Mouse (Mus musculus): ENCODE measurements around the gene Cldn11.
"Not testable (repeated sequence)": the region's sequence is repeated elsewhere in the genome, so short reads cannot be mapped to it uniquely, and the experiment has no call there.

Gene Cldn11

DNA sequence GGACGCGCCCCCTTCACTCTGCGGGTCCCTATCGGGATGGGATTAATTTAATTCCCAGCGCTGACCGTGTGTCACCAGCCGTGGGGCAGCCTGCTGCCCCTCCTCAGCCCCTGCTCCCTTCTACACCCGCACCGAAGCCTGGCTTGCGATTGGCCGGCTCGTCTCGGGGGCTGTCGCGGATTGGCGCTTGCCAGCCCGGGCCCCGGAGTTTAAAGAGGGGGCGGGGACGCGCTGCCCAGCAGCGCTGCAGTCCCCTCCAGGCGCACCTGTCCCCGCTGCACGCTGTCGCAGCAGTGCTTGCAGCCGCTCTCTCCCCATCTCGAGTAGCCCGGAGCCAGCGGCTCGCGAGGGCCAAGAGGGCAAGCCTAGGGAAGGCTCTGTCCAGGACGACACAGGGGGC is at the start of gene Cldn11:
TSS of gene Cldn11 (plus strand) at position 215 of the 400 bp plus-strand sequence.
- peak; percentile 71 for ATAC-seq (ENCODE audit: low TSS enrichment)

DNA sequence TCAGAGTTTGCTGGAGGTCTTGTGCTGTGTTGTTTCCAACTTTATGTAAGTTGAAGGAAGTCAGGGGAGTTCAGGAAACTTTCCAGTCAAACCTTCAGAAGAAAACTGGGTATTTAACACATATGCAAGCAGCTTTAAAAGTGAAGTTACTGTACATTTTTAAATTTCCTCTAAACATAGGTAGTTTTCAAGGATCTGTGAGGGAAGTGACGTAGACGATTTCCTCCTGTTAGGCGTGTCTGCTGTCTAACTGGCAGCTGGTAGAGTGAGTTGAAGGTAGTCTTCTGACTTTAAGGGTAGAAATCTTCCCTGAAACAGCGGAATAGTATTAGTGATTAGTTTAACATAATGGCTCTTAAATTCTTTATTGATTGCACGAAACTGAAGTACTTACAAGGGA is 49.7 kb upstream of the Cldn11 start:
- ATAC-seq (ENCODE audit: low TSS enrichment): no peak

DNA sequence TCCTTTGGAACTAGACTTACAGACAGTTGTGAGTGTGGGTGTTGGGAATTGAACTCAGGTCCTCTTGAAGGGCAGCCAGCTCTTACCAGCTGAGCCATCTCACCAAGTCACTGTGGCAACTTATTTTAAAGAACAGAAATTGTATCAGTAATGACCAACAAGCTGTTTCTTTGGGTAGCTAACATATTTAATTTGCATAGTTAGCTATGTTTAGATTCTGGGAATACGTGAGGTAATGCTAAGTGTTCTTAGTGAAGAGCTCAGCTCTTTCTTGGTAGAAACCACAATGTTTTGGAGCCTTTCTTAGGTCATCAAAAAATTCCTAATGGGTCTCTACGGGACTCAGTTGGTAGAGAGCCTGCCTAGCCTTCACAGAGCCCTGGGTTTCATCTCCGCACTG is 48.9 kb upstream of the Cldn11 start:
- ATAC-seq (ENCODE audit: low TSS enrichment): no peak

DNA sequence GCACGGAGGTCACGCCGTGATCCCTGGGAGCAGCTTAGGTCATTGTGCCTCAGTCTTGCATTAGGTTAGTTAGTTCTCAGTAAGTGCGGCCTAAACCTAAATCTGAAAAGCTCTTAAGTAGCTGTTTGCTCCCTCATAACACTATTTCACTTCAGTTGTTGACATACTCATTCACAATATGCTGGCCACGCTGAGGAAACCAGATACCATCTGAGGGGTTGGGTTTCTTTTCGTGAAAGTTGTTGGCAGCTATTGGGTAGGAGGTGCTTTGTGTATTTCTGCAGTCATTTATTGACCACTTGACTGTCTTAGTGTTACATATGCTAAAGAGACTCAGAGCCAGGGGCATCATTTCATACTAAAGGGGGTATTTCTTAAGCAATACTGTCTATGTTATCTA is 44.8 kb upstream of the Cldn11 start:
- no peak for ATAC-seq (ENCODE audit: low TSS enrichment)

DNA sequence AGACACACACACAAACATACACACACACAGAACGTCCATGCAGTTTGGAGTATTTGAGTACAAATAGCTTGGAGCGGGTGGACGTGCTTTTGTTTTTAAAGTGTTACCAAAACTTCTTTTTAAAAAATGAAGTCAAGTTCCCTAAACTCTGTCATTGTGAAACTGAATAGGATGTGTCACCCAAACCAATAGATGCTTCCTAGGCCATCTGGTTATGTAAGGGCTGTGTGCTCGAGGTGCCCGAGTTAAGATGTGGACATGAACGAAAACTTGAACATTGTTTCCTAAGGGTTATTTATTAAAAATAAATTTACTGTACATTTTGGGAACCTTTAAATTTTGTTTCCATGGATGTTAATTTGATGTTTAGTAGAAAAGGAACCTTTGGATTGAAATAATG is 43.1 kb upstream of the Cldn11 start:
- no peak for ATAC-seq (ENCODE audit: low TSS enrichment)

DNA sequence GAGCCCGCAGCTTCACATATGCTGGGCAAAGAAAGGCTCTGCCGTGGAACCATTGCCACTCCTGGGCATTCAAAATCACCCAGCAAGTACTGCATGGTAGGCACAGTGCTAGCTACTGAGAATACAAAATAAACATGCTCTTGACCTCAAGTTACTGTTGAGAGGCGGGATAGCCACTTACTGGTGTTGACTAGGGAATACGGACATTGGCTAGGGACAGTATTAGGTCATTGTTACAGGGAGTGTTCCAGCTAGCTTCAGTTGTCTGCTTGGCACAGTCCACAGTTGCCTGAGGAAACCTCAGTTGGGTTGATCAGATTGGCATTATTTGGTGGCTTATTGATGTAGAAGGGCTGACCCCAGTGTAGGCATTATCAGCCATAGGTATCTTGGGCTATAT is 42.0 kb upstream of the Cldn11 start:
- peak; percentile 34; the same call in 1 of the 2 replicates for ATAC-seq (ENCODE audit: low TSS enrichment)

DNA sequence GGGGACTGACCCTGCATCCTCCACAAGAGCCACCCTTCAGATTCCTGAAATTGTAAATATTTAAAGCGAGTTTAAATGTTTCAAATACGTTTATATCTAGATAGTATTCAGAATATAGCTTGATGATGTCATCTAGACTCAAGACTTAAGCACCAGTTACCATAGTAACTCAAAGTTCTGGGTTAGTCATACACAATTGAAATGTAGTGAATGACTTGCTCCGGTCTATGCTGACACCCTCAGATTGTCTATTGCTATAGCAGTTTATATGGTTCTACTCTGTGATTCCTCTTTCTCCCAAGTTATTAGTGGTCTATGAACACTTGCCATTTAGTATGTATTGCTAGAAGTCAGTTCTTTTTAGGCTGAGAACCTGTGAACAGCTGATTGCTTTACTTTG is 40.6 kb upstream of the Cldn11 start:
- peak; percentile 92 for ATAC-seq (ENCODE audit: low TSS enrichment)

DNA sequence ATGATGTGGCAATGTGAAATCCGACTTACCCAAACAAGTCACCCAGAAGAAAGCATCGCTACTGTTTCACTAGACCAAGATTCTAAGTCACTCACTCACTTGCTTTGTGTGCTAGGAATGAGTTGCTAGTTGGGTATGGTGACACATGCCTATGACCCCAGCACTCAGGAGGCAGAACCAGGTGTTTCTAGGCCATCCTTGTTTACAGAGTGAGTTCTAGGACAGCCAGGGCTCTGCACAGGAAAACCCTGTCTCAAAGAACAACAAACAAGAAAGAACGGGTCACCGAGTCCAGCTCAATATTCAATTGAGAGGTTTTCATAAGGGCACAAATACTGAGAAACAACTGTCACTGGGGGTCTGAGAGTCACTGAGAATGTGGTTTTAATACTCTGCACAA is 26.6 kb upstream of the Cldn11 start:
- ATAC-seq (ENCODE audit: low TSS enrichment): no peak

DNA sequence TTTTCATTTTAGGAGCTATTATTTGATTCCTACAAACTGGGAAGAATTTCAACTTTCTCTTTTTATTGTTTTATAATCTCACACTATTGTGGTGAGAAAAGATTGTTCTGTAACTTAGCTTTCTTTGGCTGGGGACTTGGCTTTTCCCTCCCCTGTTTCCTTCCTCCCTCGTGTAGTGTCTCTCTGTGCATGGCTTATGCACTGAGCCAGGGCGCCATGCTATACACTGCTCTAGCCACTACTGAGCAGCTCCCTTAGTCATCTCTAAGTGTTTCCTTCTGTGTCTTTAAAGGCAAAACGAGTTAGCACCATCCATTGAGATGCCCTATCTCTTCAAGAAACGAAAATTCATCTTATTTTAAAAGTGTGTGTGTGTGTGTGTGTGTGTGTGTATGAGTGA is 23.4 kb upstream of the Cldn11 start:
- ATAC-seq (ENCODE audit: low TSS enrichment): no peak

DNA sequence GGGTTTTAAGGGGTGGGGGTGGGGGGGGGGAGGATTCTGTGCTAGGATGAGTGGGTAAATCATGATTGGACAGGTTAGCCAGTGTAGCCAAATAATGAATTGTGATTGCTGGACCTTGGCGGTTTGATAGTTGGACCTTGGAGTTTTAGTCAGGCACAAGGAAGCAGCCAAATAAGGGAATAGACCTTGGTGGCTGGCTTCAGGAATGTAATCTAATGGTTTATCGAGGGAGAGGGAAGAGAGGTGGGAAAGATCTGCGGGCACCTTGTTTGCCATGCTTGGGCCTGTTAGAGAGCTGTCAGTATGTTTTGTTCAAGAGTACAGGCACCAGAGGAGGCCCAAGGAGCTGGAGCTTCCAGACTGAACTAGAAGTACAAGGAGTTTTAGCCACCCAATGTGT is 22.9 kb upstream of the Cldn11 start:
- ATAC-seq (ENCODE audit: low TSS enrichment): no peak

DNA sequence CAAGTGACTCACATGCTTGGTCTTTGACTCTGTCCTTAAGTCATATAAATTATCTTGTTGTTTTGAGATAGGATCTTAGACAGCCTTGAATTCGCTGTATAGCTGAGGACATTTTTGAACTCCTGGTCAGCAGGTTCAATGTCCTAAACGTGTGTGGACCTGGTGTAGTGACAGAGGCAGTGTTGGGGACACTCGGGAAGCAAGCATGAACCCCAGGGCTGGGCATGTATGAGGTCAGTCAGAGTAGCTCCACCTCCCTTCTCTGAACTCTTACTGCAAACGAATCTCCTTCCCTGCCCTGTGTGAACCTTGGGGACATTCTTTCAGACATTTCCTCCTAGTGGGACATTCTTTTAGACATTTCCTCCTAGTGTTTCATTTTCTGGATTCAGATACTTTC is 20.0 kb upstream of the Cldn11 start:
- ATAC-seq (ENCODE audit: low TSS enrichment): no peak

DNA sequence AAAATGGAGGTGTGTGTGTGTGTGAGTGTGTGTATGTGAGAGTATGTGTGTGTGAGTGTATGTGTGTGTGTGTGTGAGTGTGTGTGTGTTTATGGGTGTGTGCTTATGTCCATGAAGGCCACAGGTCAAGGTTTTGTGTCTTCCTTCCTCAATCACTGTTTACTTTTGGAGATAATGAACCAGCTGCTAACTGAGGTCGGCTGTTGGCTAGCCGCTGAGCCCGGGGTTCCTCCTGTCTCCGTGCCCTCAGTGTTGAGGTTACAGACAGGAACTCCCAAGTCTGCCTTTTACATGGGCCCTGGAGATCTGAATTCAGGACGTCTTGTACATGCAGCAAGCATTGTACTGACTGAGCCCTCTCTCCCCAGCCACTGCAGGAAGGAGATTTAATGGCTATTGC is 16.1 kb upstream of the Cldn11 start:
- ATAC-seq (ENCODE audit: low TSS enrichment): no peak

DNA sequence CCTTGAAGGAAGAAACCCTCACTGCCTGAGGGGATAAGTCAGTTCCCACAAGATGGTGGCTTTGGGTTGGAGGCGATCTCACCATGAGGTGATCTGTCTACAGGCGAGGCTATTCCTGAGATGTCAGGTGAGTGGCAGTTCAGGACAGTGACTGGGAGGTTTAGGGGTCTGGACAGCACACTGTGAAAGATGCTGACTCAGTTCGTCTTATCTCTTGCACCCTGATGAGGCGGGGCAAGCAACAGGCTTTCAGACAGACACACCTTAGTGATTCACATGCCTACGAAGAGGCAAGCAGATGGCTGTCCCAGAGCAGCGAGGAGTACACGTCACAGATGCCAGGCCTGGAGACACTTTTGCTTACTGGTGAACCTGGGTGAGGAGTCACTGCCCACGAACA is 15.5 kb upstream of the Cldn11 start:
- ATAC-seq (ENCODE audit: low TSS enrichment): no peak

DNA sequence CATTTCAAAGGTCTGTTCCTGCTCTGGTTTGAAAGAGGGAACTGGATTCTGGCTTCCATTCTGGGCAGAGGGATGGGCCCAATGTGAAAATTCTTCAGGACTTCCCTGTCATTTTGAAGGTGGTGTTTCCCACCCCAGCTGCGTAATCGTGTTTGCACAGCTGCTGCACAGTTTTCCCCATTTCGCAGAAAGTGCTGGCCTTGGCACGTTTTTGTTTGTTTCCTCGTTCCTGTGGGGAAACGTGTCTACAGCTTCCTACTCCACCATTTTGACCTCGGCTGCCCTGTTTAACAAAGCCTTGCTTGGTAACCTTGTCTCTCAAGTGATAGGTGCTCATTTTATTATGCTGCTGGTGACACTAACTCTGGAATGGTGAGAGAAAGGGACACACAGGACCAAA is 15.0 kb upstream of the Cldn11 start:
- no peak for ATAC-seq (ENCODE audit: low TSS enrichment)

DNA sequence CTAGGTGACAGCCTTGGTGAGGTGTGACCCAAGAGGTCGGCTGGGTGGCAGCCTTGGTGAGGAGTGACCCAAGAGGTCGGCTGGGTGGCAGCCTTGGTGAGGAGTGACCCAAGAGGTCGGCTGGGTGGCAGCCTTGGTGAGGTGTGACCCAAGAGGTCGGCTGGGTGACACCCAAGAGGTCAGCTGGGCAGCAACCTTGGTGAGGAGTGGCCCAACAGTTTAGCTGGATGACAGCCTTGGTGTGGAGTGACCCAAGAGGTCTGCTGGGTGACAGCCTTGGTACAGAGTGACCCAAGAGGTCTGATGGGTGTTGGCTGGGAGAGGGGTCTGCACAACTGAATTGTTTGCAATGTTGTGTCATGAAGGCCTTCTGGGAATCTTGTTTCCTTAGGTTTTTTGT is 13.1 kb upstream of the Cldn11 start:
- ATAC-seq (ENCODE audit: low TSS enrichment): not testable (repeated sequence)

DNA sequence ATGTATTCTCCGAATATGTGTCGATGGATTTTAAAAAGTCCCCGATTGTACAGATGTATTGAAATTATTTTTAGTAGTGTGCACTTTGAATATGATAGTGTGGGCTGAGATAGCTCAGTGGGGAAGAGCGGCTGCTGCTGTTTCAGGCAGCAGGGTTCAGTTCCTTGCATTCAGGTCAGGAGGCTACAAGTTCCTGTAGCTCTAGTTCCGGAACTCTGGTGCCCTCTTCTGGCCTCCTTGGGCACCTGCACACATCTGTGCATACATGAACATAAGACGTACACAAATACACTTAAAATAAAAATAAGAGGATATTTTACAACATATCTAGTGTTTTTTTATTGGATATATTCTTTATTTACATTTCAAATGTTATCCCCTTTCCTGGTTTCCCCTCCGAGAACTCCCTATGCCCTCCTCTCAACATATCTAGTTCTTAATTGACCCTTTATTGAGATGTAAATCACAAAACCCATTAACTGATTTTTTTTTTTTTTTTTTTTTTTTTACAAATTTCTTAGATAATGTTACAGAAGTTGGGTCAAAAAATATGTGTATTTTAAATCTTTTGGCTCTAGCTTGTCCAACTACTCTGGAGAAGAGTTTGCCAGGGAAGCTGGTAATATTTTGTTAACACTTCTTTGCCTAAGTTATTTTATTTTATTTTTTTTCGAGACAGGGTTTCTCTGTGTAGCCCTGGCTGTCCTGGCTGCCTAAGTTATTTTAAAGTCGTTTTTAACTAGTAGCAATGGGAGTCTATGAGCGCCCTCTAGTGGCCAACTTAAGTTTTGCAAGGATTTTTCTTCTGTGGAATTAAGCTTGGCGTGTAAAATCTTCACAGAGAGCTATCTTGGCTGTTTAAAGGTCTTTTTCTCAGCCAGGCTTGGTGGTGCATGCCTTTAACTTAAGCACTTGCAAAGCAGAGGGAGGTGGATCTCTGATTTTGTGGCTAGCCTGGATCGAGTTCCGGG is 11.0 kb upstream of the Cldn11 start:
- peak; percentile 65 for ATAC-seq (ENCODE audit: low TSS enrichment)

DNA sequence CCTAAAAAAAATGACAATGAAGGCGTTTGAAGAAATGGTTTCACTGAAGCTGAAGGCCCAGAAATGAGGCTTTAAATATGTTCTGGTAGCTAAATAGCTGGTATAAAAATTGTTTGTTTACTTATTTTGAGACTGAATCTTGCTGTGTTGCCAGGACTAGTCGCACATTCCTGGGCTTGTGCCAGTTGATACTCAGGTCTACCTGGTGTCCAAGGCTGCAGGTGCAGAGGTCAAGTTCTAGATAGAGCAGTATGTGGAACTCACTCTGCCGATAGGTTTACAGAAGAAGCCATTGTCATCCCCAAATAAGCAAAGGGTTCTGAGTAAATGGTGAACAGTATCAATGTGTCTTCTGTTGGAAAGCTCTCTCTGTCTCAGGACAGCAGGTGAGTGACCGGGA is 8.1 kb upstream of the Cldn11 start:
- no peak for ATAC-seq (ENCODE audit: low TSS enrichment)

DNA sequence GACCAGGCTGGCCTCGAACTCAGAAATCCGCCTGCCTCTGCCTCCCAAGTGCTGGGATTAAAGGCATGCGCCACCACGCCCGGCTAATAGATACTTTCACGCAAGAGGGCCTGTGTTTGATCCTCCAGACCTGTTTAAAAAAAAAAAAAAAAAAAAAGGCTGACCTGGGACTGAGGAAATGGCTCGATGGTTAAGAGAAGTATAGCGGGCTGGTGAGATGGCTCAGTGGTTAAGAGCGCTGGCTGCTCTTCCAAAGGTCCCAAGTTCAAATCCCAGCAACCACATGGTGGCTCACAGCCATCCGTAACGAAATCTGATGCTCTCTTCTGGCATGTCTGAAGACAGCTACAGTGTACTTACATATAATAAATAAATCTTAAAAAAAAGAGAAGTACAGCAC is 4.5 kb upstream of the Cldn11 start:
- ATAC-seq (ENCODE audit: low TSS enrichment): not testable (repeated sequence)

DNA sequence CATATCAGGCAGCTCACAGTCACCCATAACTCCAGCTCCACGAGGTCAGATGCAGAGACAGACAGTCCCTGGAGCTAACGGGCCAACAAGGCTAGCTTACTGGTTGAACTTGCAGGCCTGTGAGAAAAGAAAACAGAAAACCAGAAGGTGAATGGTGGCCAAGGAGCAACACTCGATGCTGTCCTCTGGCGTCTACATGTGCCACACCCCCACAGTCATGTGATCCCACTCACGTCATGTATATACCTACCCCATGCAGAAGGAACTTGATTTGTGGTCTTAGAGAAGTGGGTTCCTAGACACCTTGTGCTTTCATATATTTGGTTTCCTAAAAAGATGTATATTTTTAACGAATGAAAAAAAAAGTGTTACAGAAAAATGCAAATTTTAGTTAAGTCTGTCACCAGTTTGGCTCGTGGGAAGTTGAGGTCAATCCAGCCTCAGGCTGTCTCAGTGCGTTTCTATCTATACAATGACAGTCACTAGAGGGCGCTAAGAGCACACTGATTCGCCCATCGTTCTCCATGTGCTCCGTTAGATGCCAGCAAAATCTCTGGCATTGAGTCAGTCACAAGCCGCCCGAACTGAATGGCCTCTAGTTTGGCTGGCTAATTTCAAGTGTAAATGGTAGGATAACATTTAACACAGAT is 4.0 kb upstream of the Cldn11 start:
- peak; percentile 91 for ATAC-seq (ENCODE audit: low TSS enrichment)

DNA sequence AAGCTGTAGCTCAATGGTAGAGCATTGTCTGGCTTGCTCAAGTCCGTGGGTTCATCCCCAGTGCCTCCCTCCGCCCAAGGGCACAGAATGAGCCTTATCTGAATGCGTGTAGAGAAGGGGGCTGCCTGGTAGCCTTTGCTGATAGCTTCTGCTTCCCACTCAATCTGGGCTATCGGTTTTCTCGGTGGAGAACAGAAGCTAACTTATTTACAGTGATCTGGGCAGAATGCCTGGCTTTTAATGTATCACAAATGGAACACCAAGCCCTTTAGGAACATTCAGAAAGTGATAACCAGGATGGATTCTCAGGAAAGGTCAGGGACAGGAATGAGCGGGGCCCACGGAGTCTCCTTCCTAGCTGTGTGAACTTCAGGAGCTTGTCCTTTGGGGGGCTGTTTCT is 1.1 kb upstream of the Cldn11 start:
- no peak for ATAC-seq (ENCODE audit: low TSS enrichment)

DNA sequence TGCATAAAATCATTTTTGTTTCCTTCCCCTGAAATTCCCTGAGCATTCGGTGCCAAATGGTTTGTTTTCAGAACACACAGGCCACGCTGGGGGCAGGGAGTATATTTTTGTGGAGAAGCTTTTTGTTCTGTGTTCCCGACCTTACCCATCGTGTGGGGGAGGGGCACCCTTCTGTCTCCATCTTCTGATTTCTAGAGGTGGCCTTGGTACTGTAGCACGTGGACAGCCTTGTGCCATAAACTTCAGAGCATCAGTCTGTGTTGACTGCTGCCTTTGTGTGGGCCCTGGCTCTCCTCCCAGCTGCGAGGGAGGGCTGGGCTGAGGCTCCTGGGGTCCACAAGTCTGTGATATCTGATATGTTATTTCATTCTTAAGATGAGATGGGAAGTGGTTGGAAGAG is 2.4 kb downstream of the Cldn11 start:
- ATAC-seq (ENCODE audit: low TSS enrichment): no peak

DNA sequence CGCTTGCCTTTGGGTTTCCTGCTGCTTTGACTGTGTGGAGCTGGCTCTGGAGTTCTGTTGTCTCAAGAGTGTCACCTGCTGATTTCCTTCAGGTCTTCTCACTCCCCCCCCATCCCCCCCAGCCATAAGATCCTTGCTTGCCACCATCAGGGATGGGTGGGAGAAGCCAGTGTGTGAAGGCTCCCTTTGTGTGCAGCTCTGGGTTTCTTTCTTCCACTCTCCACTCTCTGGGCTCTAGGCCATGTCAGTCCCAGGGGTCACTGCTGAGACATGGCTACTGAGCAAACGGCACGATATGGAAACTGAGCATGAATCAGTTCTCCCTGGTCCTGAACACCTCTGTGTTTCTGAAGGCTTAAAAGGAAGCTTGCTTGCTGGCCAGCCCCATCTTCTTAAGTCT is 6.4 kb downstream of the Cldn11 start:
- no peak for ATAC-seq (ENCODE audit: low TSS enrichment)

DNA sequence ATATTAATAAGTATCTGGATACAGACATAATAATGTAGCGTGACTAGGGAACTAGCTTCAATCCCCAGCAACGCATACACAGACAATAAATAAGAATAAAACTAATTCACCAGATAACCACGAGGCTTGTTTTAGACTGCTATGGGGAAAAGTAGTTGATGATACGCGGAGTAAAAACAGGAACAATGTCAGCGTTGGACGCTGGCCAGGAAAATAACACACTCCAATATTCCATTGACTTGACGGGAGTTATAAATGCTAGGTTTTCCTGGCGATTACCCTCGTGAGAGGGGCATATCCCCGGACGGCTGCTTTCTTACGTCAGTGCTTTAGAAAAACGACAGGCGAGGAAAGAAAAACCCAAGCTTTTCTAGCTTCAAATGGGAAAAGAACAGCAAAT is 8.1 kb downstream of the Cldn11 start:
- no peak for ATAC-seq (ENCODE audit: low TSS enrichment)

Data from frontal cortex, adult (tissue).